Mouse (Mus musculus): ENCODE results near the gene Rassf6. TPM values are rescaled to one million over a fixed set of nuclear protein-coding genes. Genes with fewer than 3 reads are reported as not detected.
A peak's percentile ranks its signal among the peaks of the same experiment; 100 is the strongest.

Gene Rassf6
- polyA plus RNA-seq, 1 experiment from 2014 or later: 10.3 TPM

- no peak overlapping the region for H3K4me3 ChIP-seq (replicated peaks; ENCODE audit: low read length)
- no peak overlapping the region for H3K9ac ChIP-seq (ENCODE audit: low read length)
- H3K36me3 ChIP-seq (ENCODE audit: control insufficient read depth, insufficient read depth, low read length): no peaks in the 10 kb centered on the region
- no peak overlapping the region for H3K27ac ChIP-seq (ENCODE audit: low read length)
- peaks cover 13% of the 10 kb centered on the region; the same call in 1 of the 2 replicates for H3K4me1 ChIP-seq (ENCODE audit: control insufficient read depth, insufficient read depth, low read length)
- H3K4me2 ChIP-seq (ENCODE audit: low read depth, low read length): no peak overlapping the region
- peak; percentile 74; the same call in 1 of the 2 replicates for ATAC-seq (ENCODE audit: insufficient read depth, low FRiP score)
- H3K27me3 ChIP-seq (ENCODE audit: control insufficient read depth, insufficient read depth, low read length): no peaks in the 10 kb centered on the region
- H3K9me3 ChIP-seq (replicated peaks; ENCODE audit: control insufficient read depth, low read length): no peaks in the 10 kb centered on the region
These were observed 72.1 kb downstream of the Rassf6 start for GRCm38 (mm10) chr5:90568338-90568737.

- no peak for ATAC-seq (ENCODE audit: insufficient read depth, low FRiP score)
- 63% methylated on average over 5 of the region's 5 CpGs for WGBS
- H3K9me3 ChIP-seq (replicated peaks; ENCODE audit: control insufficient read depth, low read length): no peaks in the 10 kb centered on the region
- no peaks in the 10 kb centered on the region for H3K27me3 ChIP-seq (ENCODE audit: control insufficient read depth, insufficient read depth, low read length)
- no peaks in the 10 kb centered on the region for H3K36me3 ChIP-seq (ENCODE audit: control insufficient read depth, insufficient read depth, low read length)
- H3K4me3 ChIP-seq (replicated peaks; ENCODE audit: low read length): no peak overlapping the region
- H3K4me1 ChIP-seq (ENCODE audit: control insufficient read depth, insufficient read depth, low read length): peaks cover 13% of the 10 kb centered on the region; the same call in 1 of the 2 replicates
- no peak overlapping the region for H3K9ac ChIP-seq (ENCODE audit: low read length)
- H3K27ac ChIP-seq (ENCODE audit: low read length): no peak overlapping the region
- H3K4me2 ChIP-seq (ENCODE audit: low read depth, low read length): no peak overlapping the region
These were observed 72.7 kb downstream of the Rassf6 start for GRCm38 (mm10) chr5:90567788-90568187.

DNA sequence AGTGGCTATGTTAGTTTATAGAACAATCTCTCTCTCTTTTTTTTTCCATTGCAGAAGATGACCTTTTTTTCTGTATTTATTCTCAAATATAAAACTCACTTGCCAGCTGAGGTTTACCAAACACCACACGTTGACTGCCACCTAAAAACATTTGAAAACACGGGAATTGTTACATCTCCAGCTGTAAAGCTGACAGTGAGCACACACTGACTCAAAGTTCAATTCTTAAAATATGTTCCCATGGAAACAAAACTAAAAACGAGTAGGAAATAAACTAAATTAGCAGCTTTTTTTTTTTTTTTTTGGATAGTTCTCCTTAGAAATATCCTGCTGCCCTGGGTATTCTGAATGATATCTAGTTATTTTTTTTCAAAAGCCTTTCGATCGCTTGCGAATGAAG is 75.3 kb downstream of the Rassf6 start:
- Histone ChIP-seq H3K4me3 (replicated peaks; ENCODE audit: low read length) (no peak overlapping the region), H3K4me2 (ENCODE audit: low read depth, low read length) (no peak overlapping the region), H3K9ac (ENCODE audit: low read length) (no peak overlapping the region), H3K4me1 (ENCODE audit: control insufficient read depth, insufficient read depth, low read length) (peaks cover 13% of the 10 kb centered on the region; the same call in 1 of the 2 replicates), H3K27me3 (ENCODE audit: control insufficient read depth, insufficient read depth, low read length) (no peaks in the 10 kb centered on the region), H3K36me3 (ENCODE audit: control insufficient read depth, insufficient read depth, low read length) (no peaks in the 10 kb centered on the region), H3K9me3 (replicated peaks; ENCODE audit: control insufficient read depth, low read length) (no peaks in the 10 kb centered on the region), H3K27ac (ENCODE audit: low read length) (no peak overlapping the region)
- no peak for ATAC-seq (ENCODE audit: insufficient read depth, low FRiP score)
- WGBS: 75% methylated on average over 6 of the region's 6 CpGs

DNA sequence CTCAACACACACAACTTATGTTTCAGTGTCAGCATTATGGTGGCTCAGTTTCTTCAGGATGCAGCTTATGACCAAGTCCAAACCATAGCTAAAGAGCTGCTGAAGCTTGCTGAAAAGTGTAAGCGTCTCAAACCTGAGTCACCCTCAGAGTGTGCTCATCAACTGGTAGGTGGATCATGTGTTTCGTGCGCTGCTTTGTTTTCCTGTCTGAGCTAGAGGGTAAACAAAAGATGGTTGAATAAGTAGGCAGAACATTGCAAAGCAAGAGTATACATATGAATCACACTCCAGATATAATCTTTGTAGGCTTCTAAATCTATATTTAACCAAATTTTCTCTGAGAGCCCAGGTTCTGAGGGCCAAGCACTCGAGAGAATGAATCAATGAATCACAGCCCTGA is 76.3 kb downstream of the Rassf6 start:
- Histone ChIP-seq H3K27me3 (ENCODE audit: control insufficient read depth, insufficient read depth, low read length) (no peaks in the 10 kb centered on the region), H3K9ac (ENCODE audit: low read length) (no peak overlapping the region), H3K4me3 (replicated peaks; ENCODE audit: low read length) (no peak overlapping the region), H3K4me1 (ENCODE audit: control insufficient read depth, insufficient read depth, low read length) (peaks cover 8% of the 10 kb centered on the region; the same call in 1 of the 2 replicates), H3K27ac (ENCODE audit: low read length) (no peak overlapping the region), H3K36me3 (ENCODE audit: control insufficient read depth, insufficient read depth, low read length) (no peaks in the 10 kb centered on the region), H3K4me2 (ENCODE audit: low read depth, low read length) (no peak overlapping the region), H3K9me3 (replicated peaks; ENCODE audit: control insufficient read depth, low read length) (no peaks in the 10 kb centered on the region)
- no peak for ATAC-seq (ENCODE audit: insufficient read depth, low FRiP score)
- WGBS: 82% methylated on average over 4 of the region's 4 CpGs

DNA sequence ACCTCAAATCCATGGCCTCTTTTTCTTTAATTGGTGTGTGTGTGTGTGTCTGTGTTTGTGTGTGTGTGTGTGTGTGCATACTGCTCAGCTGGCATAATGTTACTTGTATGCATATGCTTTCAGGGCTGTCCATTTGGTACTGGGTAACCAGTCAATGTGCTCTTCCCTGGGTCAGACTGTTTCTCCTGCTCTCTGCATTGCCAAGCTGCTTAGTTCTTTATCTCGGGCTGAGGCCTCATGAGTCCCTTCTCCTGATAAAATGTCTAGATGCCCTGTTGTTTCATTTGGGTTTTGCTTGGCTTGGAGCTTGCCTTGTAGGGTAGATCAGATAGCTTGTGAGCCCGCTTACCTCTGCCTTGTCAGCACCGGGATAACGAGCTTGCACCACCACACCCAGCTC is 77.6 kb downstream of the Rassf6 start:
- H3K27me3 ChIP-seq (ENCODE audit: control insufficient read depth, insufficient read depth, low read length): no peaks in the 10 kb centered on the region
- no peak overlapping the region for H3K27ac ChIP-seq (ENCODE audit: low read length)
- H3K36me3 ChIP-seq (ENCODE audit: control insufficient read depth, insufficient read depth, low read length): no peaks in the 10 kb centered on the region
- no peak for ATAC-seq (ENCODE audit: insufficient read depth, low FRiP score)
- no peak overlapping the region for H3K4me3 ChIP-seq (replicated peaks; ENCODE audit: low read length)
- H3K9me3 ChIP-seq (replicated peaks; ENCODE audit: control insufficient read depth, low read length): no peaks in the 10 kb centered on the region
- H3K9ac ChIP-seq (ENCODE audit: low read length): no peak overlapping the region
- WGBS: 81% methylated on average over 4 of the region's 4 CpGs
- H3K4me1 ChIP-seq (ENCODE audit: control insufficient read depth, insufficient read depth, low read length): no peaks in the 10 kb centered on the region
- H3K4me2 ChIP-seq (ENCODE audit: low read depth, low read length): no peak overlapping the region

- Histone ChIP-seq H3K36me3 (ENCODE audit: control insufficient read depth, insufficient read depth, low read length) (no peaks in the 10 kb centered on the region), H3K27me3 (ENCODE audit: control insufficient read depth, insufficient read depth, low read length) (no peaks in the 10 kb centered on the region), H3K4me2 (ENCODE audit: low read depth, low read length) (no peak overlapping the region), H3K4me3 (replicated peaks; ENCODE audit: low read length) (no peak overlapping the region), H3K9me3 (replicated peaks; ENCODE audit: control insufficient read depth, low read length) (no peaks in the 10 kb centered on the region), H3K4me1 (ENCODE audit: control insufficient read depth, insufficient read depth, low read length) (no peaks in the 10 kb centered on the region), H3K9ac (ENCODE audit: low read length) (no peak overlapping the region), H3K27ac (ENCODE audit: low read length) (no peak overlapping the region)
- no peak for ATAC-seq (ENCODE audit: insufficient read depth, low FRiP score)
- WGBS: 91% methylated on average over 11 of the region's 11 CpGs
These were observed 78.7 kb downstream of the Rassf6 start for GRCm38 (mm10) chr5:90561721-90562275.

DNA sequence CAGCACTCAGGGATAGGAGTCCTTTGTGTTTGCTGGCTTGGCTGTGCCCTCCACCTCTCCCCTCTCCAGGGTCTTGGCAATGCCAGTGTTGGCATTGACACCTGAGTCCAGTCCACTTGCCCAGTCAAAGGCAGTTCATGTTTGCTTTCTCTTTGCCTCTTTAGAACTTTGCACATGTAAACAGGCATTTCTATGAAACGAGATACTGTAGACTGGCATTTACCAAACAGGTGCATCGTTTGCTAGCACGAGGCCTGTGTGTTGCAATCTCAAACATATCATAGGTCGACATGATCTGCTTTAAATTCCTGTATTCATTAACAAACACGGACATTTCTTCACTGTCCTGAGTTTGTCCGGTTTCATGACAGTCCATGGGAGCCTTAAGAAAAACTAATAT is 79.7 kb downstream of the Rassf6 start, which contains the start of gene 5830473C10Rik:
Gene 5830473C10Rik, plus strand, starts transcription at position 365 of the 400 bp plus-strand sequence.
- Histone ChIP-seq H3K27me3 (ENCODE audit: control insufficient read depth, insufficient read depth, low read length) (no peaks in the 10 kb centered on the region), H3K4me1 (ENCODE audit: control insufficient read depth, insufficient read depth, low read length) (no peaks in the 10 kb centered on the region), H3K4me2 (ENCODE audit: low read depth, low read length) (no peak within 1 kb of the TSS), H3K4me3 (replicated peaks; ENCODE audit: low read length) (no peak within 1 kb of the TSS), H3K9me3 (replicated peaks; ENCODE audit: control insufficient read depth, low read length) (no peaks in the 10 kb centered on the region), H3K9ac (ENCODE audit: low read length) (no peak within 1 kb of the TSS), H3K27ac (ENCODE audit: low read length) (no peak within 1 kb of the TSS), H3K36me3 (ENCODE audit: control insufficient read depth, insufficient read depth, low read length) (no peaks in the 10 kb centered on the region)
- ATAC-seq (ENCODE audit: insufficient read depth, low FRiP score): no peak
- 80% methylated on average over 6 of the region's 6 CpGs for WGBS

DNA sequence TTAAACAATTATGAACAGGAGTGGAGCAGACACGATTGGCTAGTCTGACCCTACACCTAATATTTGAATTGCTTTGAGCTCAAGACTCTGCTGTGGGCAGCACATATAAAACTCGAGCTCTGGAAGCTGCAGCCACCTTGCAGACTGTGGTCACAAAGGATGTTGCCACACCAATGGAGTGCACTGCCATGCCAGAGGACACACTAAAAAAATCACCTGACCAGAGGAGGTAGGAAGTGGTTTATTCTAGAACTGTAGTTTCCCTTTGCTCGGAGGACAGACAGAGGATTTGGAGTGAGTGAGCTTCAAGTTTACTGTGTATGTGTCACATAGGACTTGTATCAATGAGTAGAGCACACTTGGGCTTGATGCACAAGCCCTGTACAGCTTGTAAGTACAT is 84.4 kb downstream of the Rassf6 start:
- H3K36me3 ChIP-seq (ENCODE audit: control insufficient read depth, insufficient read depth, low read length): no peaks in the 10 kb centered on the region
- no peak overlapping the region for H3K4me3 ChIP-seq (replicated peaks; ENCODE audit: low read length)
- no peak overlapping the region for H3K9ac ChIP-seq (ENCODE audit: low read length)
- H3K4me1 ChIP-seq (ENCODE audit: control insufficient read depth, insufficient read depth, low read length): no peaks in the 10 kb centered on the region
- no peaks in the 10 kb centered on the region for H3K9me3 ChIP-seq (replicated peaks; ENCODE audit: control insufficient read depth, low read length)
- WGBS: 66% methylated on average over 3 of the region's 3 CpGs
- no peaks in the 10 kb centered on the region for H3K27me3 ChIP-seq (ENCODE audit: control insufficient read depth, insufficient read depth, low read length)
- no peak overlapping the region for H3K4me2 ChIP-seq (ENCODE audit: low read depth, low read length)
- no peak overlapping the region for H3K27ac ChIP-seq (ENCODE audit: low read length)
- no peak for ATAC-seq (ENCODE audit: insufficient read depth, low FRiP score)

All from stomach, embryonic 16.5 days (tissue).